Mouse (Mus musculus) kidney, postnatal 25 days (tissue): ENCODE measurements around the gene H2-Oa.

Experiments used
- DNase-seq, 2 experiments: peaks; one replicate each; pipeline ENCODE4 v3.0.0; 2021; ENCODE audit warnings: mixed read lengths in 2 of 2

The H2-Oa gene

GRCm38 (mm10) chr17:34122188-34122984 is 30.2 kb downstream of the H2-Oa start, which contains the start of gene Brd2:
Gene Brd2, minus strand, starts transcription at chr17:34122634.
- DNase-seq: peak; percentile 96 to 98

- DNase-seq: no peak
These were observed 31.0 kb downstream of the H2-Oa start for GRCm38 (mm10) chr17:34123111-34123510.

- peak in 1 of 2 experiments; percentile 56 for DNase-seq
These were observed 31.4 kb downstream of the H2-Oa start for GRCm38 (mm10) chr17:34123518-34123917.

- no peak for DNase-seq
These were observed 32.5 kb downstream of the H2-Oa start for GRCm38 (mm10) chr17:34124649-34125048.

GRCm38 (mm10) chr17:34126826-34127420 is 34.8 kb downstream of the H2-Oa start:
- no peak for DNase-seq

GRCm38 (mm10) chr17:34127475-34127874 is 35.3 kb downstream of the H2-Oa start:
- peak; percentile 81 to 89 for DNase-seq

- no peak for DNase-seq
These were observed 36.3 kb downstream of the H2-Oa start for GRCm38 (mm10) chr17:34128264-34128937.

GRCm38 (mm10) chr17:34128944-34129791 is 37.0 kb downstream of the H2-Oa start:
- DNase-seq: no peak

GRCm38 (mm10) chr17:34130073-34130947 is 38.2 kb downstream of the H2-Oa start:
- DNase-seq: no peak

GRCm38 (mm10) chr17:34131911-34132310 is 39.8 kb downstream of the H2-Oa start:
- DNase-seq: no peak

- DNase-seq: peak in 1 of 2 experiments; percentile 52
These were observed 41.1 kb downstream of the H2-Oa start for GRCm38 (mm10) chr17:34133289-34133688.

- DNase-seq: no peak
These were observed 42.3 kb downstream of the H2-Oa start for GRCm38 (mm10) chr17:34134451-34134850.

GRCm38 (mm10) chr17:34135297-34136224 is 43.4 kb downstream of the H2-Oa start:
- peak; percentile 97 to 99 for DNase-seq

GRCm38 (mm10) chr17:34137601-34138000 is 45.5 kb downstream of the H2-Oa start:
- DNase-seq: no peak

GRCm38 (mm10) chr17:34138655-34139054 is 46.5 kb downstream of the H2-Oa start:
- no peak for DNase-seq

- peak; percentile 55 to 78 for DNase-seq
These were observed 47.3 kb downstream of the H2-Oa start for GRCm38 (mm10) chr17:34139416-34139815.

GRCm38 (mm10) chr17:34140240-34140639 is 48.1 kb downstream of the H2-Oa start:
- no peak for DNase-seq

GRCm38 (mm10) chr17:34141448-34141847 is 49.3 kb downstream of the H2-Oa start:
- DNase-seq: no peak

- no peak for DNase-seq
These were observed 50.4 kb downstream of the H2-Oa start for GRCm38 (mm10) chr17:34142456-34143010.

GRCm38 (mm10) chr17:34143033-34143432 is 50.9 kb downstream of the H2-Oa start, which contains the start of gene H2-DMb2:
Gene H2-DMb2, plus strand, starts transcription at chr17:34143307.
- peak; percentile 41 to 71 for DNase-seq
